Mouse (Mus musculus) stomach, postnatal 0 days (tissue): ENCODE results near the gene Lpp. TPM values are rescaled to one million over a fixed set of nuclear protein-coding genes. Genes with fewer than 3 reads are reported as not detected.
A peak's percentile ranks its signal among the peaks of the same experiment; 100 is the strongest.

Experiments used
- ATAC-seq: fragments of 200-750 bp; cut with Nextera tagmentation; 2 replicates; pipeline ENCODE4 v1.8.0; 2017; ENCODE audit not compliant: low FRiP score, low TSS enrichment
- DNase-seq: peaks from one replicate; pipeline ENCODE4 v3.0.0-alpha.2; 2016; ENCODE audit warnings: low spot score
- H3K27ac ChIP-seq: fragments of 300-500 bp; sonication (generic); replicated peaks from 2 replicates; pipeline ENCODE4 v1.5.1; 2014; ENCODE audit warnings: mild to moderate bottlenecking, control low read depth
- H3K27me3 ChIP-seq: fragments of 300-500 bp; sonication (generic); 2 replicates; pipeline ENCODE4 v1.6.1; 2014; ENCODE audit warnings: low read length; ENCODE audit not compliant: control insufficient read depth, insufficient read depth
- H3K36me3 ChIP-seq: fragments of 300-500 bp; sonication (generic); 2 replicates; pipeline ENCODE4 v1.6.1; 2014; ENCODE audit warnings: low read length, mixed read lengths; ENCODE audit not compliant: control insufficient read depth, insufficient read depth
- H3K4me1 ChIP-seq: fragments of 300-500 bp; sonication (generic); replicated peaks from 2 replicates; pipeline ENCODE4 v1.6.1; 2014; ENCODE audit warnings: antibody characterized with exemption; ENCODE audit not compliant: control insufficient read depth, insufficient read depth
- H3K4me2 ChIP-seq: fragments of 300-500 bp; sonication (generic); replicated peaks from 2 replicates; pipeline ENCODE4 v1.6.1; 2014; ENCODE audit warnings: low read depth, mild to moderate bottlenecking, control low read depth, moderate library complexity
- H3K4me3 ChIP-seq: fragments of 300-500 bp; sonication (generic); 2 replicates; pipeline ENCODE4 v1.5.1; 2014; ENCODE audit warnings: low read depth, low read length, control low read depth
- H3K9ac ChIP-seq: fragments of 300-500 bp; sonication (generic); 2 replicates; pipeline ENCODE4 v1.6.1; 2014; ENCODE audit warnings: mild to moderate bottlenecking, low read length, control low read depth, mixed read lengths
- H3K9me3 ChIP-seq: fragments of 300-500 bp; sonication (generic); 2 replicates; pipeline ENCODE4 v1.6.1; 2016; ENCODE audit warnings: low read length; ENCODE audit not compliant: control insufficient read depth
- CTCF ChIP-seq: IDR thresholded peaks from 2 replicates; pipeline ENCODE4 v1.5.1; 2016; ENCODE audit warnings: antibody characterized with exemption, low read depth, mild to moderate bottlenecking, moderate library complexity
- EP300 ChIP-seq: optimal IDR thresholded peaks from 2 replicates; pipeline ENCODE3; 2016; ENCODE audit warnings: antibody characterized with exemption
- WGBS: fragments of 180-500 bp; shearing (Covaris S2); extraction: QIAGEN DNeasy Blood & Tissue Kit; methylation state at CpG from one replicate; pipeline ENCODE4 v1.1.7; 2014; 5-methylcytosine and 5-hydroxymethylcytosine counted together
- polyA plus RNA-seq: library from polyadenylated mRNA; unstranded; fragments of >200 nt; fragmentation: Nextera tagmentation; extraction: Ambion mirVana; gene quantifications from 2 replicates; pipeline ENCODE4 v1.2.1, GENCODE M21; 2015

The Lpp gene
- polyA plus RNA-seq, 1 experiment from 2014 or later, result 51.3 TPM

GRCm38 (mm10) chr16:24425816-24426215, 32.5 kb downstream of the Lpp start:
- H3K9ac ChIP-seq, result no peak overlapping the region
- no peak overlapping the region for H3K4me2 ChIP-seq
- no peaks in the 10 kb centered on the region for H3K36me3 ChIP-seq
- TF ChIP-seq CTCF (no peak), EP300 (no peak)
- no peaks in the 10 kb centered on the region for H3K9me3 ChIP-seq
- no peak for DNase-seq
- WGBS, result 30% methylated on average over 3 of the region's 3 CpGs
- H3K27ac ChIP-seq, result no peak overlapping the region
- H3K4me3 ChIP-seq, result no peak overlapping the region
- peak; percentile 71 for ATAC-seq
- no peaks in the 10 kb centered on the region for H3K27me3 ChIP-seq
- peaks cover 2% of the 10 kb centered on the region; the same call in 1 of the 2 replicates for H3K4me1 ChIP-seq

- Histone ChIP-seq H3K36me3 (no peaks in the 10 kb centered on the region), H3K4me2 (no peak overlapping the region), H3K9ac (no peak overlapping the region), H3K4me1 (peaks cover 2% of the 10 kb centered on the region; the same call in 1 of the 2 replicates), H3K4me3 (no peak overlapping the region), H3K27me3 (no peaks in the 10 kb centered on the region), H3K27ac (no peak overlapping the region), H3K9me3 (no peaks in the 10 kb centered on the region)
- ATAC-seq (no peak), DNase-seq (no peak)
- WGBS, result 82% methylated on average over 3 of the region's 3 CpGs
- no peak for TF ChIP-seq EP300
Measured at GRCm38 (mm10) chr16:24427606-24428005, 34.3 kb downstream of the Lpp start.

- peaks cover 2% of the 10 kb centered on the region; the same call in 1 of the 2 replicates for H3K4me1 ChIP-seq
- ATAC-seq, result peak; percentile 84
- no peaks in the 10 kb centered on the region for H3K27me3 ChIP-seq
- TF ChIP-seq CTCF, result no peak
- no peak for TF ChIP-seq EP300
- H3K9me3 ChIP-seq, result no peaks in the 10 kb centered on the region
- no peak overlapping the region for H3K4me3 ChIP-seq
- H3K27ac ChIP-seq, result no peak overlapping the region
- WGBS, result 59% methylated on average over 4 of the region's 4 CpGs
- DNase-seq, result no peak
- no peak overlapping the region for H3K9ac ChIP-seq
- no peak overlapping the region for H3K4me2 ChIP-seq
- no peaks in the 10 kb centered on the region for H3K36me3 ChIP-seq
Measured at GRCm38 (mm10) chr16:24428055-24428454, 34.7 kb downstream of the Lpp start.

GRCm38 (mm10) chr16:24428742-24429141, 35.4 kb downstream of the Lpp start:
- TF ChIP-seq EP300 (no peak), CTCF (no peak)

GRCm38 (mm10) chr16:24429691-24430090, 36.4 kb downstream of the Lpp start:
- no peak for ATAC-seq
- Histone ChIP-seq H3K4me3 (no peak overlapping the region), H3K9ac (no peak overlapping the region), H3K27ac (no peak overlapping the region), H3K4me2 (no peak overlapping the region), H3K9me3 (no peaks in the 10 kb centered on the region), H3K27me3 (no peaks in the 10 kb centered on the region), H3K4me1 (peaks cover under 1% of the 10 kb centered on the region; the same call in 1 of the 2 replicates), H3K36me3 (no peaks in the 10 kb centered on the region)
- TF ChIP-seq EP300 (no peak), CTCF (no peak)
- 48% methylated on average over 5 of the region's 5 CpGs for WGBS
- no peak for DNase-seq

More at GRCm38 (mm10) chr16:24428742-24429141, 35.4 kb downstream of the Lpp start:
- no peak for ATAC-seq
- WGBS, result 80% methylated on average over 4 of the region's 4 CpGs
- peaks cover 2% of the 10 kb centered on the region; the same call in 1 of the 2 replicates for H3K4me1 ChIP-seq
- no peak for DNase-seq
- no peaks in the 10 kb centered on the region for H3K9me3 ChIP-seq
- 0 out of 2 replicates have a peak overlapping the region, but pooled peaks have one; percentile 31 for H3K9ac ChIP-seq
- no peak overlapping the region for H3K27ac ChIP-seq
- H3K36me3 ChIP-seq, result no peaks in the 10 kb centered on the region
- no peaks in the 10 kb centered on the region for H3K27me3 ChIP-seq
- H3K4me2 ChIP-seq, result no peak overlapping the region
- H3K4me3 ChIP-seq, result no peak overlapping the region

GRCm38 (mm10) chr16:24431808-24432207, 38.5 kb downstream of the Lpp start:
- ATAC-seq (peak; percentile 24; the same call in 1 of the 2 replicates), DNase-seq (no peak)
- WGBS, result 89% methylated on average over 1 of the region's 1 CpGs
- TF ChIP-seq EP300, result no peak
- TF ChIP-seq CTCF, result no peak
- no peak overlapping the region for H3K4me3 ChIP-seq
- no peaks in the 10 kb centered on the region; the same call in 1 of the 2 replicates for H3K4me1 ChIP-seq
- H3K9ac ChIP-seq, result no peak overlapping the region
- no peaks in the 10 kb centered on the region for H3K36me3 ChIP-seq
- no peak overlapping the region for H3K27ac ChIP-seq
- no peaks in the 10 kb centered on the region for H3K9me3 ChIP-seq
- H3K4me2 ChIP-seq, result no peak overlapping the region
- H3K27me3 ChIP-seq, result no peaks in the 10 kb centered on the region
